Mouse (Mus musculus) CH12.LX (cell line): ENCODE measurements around the gene Rnf126. TPM values are rescaled to one million over a fixed set of nuclear protein-coding genes. Genes with fewer than 3 reads are reported as not detected.

Experiments used
- DNase-seq: peaks from one replicate; pipeline ENCODE4 v3.0.0-alpha.2; 2013; ENCODE audit errors: extremely low read depth
- H3K27ac ChIP-seq: 2 replicates; pipeline ENCODE4 v1.5.1; 2012; ENCODE audit warnings: low read depth, mild to moderate bottlenecking, control low read depth, moderate library complexity; ENCODE audit not compliant: insufficient read depth
- H3K27me3 ChIP-seq: replicated peaks from 2 replicates; pipeline ENCODE3; 2012; ENCODE audit warnings: inconsistent platforms
- H3K36me3 ChIP-seq, 2 experiments: replicated peaks in 1 of 2; 2 replicates each; pipeline versions ENCODE3 to v1.6.1; 2012; ENCODE audit warnings: inconsistent platforms in 1 of 2, low read length in 1 of 2, mild to moderate bottlenecking in 1 of 2, mixed read lengths in 1 of 2, moderate library complexity in 1 of 2; ENCODE audit not compliant: control insufficient read depth in 1 of 2, insufficient read depth in 1 of 2
- H3K4me1 ChIP-seq, 2 experiments: 2 replicates each; pipeline ENCODE4 v1.6.1; 2012; ENCODE audit warnings: inconsistent platforms in 1 of 2, moderate library complexity in 1 of 2; ENCODE audit not compliant: insufficient read depth in 2 of 2, control insufficient read depth in 1 of 2
- H3K4me2 ChIP-seq: 2 replicates; pipeline ENCODE4 v1.6.1; 2012; ENCODE audit warnings: low read depth, mild to moderate bottlenecking, control low read depth; ENCODE audit not compliant: poor library complexity, insufficient read depth, severe bottlenecking
- H3K4me3 ChIP-seq, 3 experiments: fragments of 150-350 bp in 1 of 3; sonication (generic) in 1 of 3; replicated peaks in 1 of 3; 2 replicates each; pipeline versions ENCODE3 to v1.5.1; 2011 to 2012; ENCODE audit warnings: low read depth in 2 of 3, low read length in 2 of 3, mild to moderate bottlenecking in 2 of 3, moderate library complexity in 2 of 3, control low read depth in 1 of 3, improper control_type of control experiment in 1 of 3, inconsistent platforms in 1 of 3, mixed read lengths in 1 of 3; ENCODE audit not compliant: poor library complexity in 1 of 3
- H3K79me2 ChIP-seq: replicated peaks from 2 replicates; pipeline ENCODE4 v1.6.1; 2012; ENCODE audit warnings: mild to moderate bottlenecking, moderate library complexity; ENCODE audit not compliant: control insufficient read depth, poor library complexity, insufficient read depth, severe bottlenecking; ENCODE audit errors: extremely low read depth
- H3K9ac ChIP-seq: 2 replicates; pipeline ENCODE4 v1.6.1; 2012; ENCODE audit warnings: low read depth, mild to moderate bottlenecking, control low read depth, moderate library complexity; ENCODE audit not compliant: insufficient read depth
- H3K9me3 ChIP-seq: replicated peaks from 2 replicates; pipeline ENCODE3; 2012; ENCODE audit warnings: low read length, inconsistent platforms, mixed read lengths
- CHD2 ChIP-seq: IDR thresholded peaks from 2 replicates; pipeline ENCODE4 v1.6.1; 2011; ENCODE audit warnings: low read length, improper control_type of control experiment
- GABPA ChIP-seq: IDR thresholded peaks from 2 replicates; pipeline ENCODE4 v1.6.1; 2012; ENCODE audit warnings: low read depth, low read length, improper control_type of control experiment, inconsistent platforms; ENCODE audit not compliant: insufficient replicate concordance
- HCFC1 ChIP-seq: IDR thresholded peaks from 2 replicates; pipeline ENCODE4 v1.6.1; 2012; ENCODE audit warnings: low read depth, mild to moderate bottlenecking, inconsistent platforms, low read length, improper control_type of control experiment
- IRF4 ChIP-seq: IDR thresholded peaks from 2 replicates; pipeline ENCODE4 v1.6.1; 2014; ENCODE audit warnings: low read depth, mild to moderate bottlenecking, inconsistent platforms, low read length, improper control_type of control experiment
- JUN ChIP-seq: IDR thresholded peaks from 2 replicates; pipeline ENCODE4 v1.6.1; 2011; ENCODE audit warnings: low read depth, mild to moderate bottlenecking, low read length, improper control_type of control experiment, moderate library complexity; ENCODE audit not compliant: insufficient read depth
- MAZ ChIP-seq: IDR thresholded peaks from 2 replicates; pipeline ENCODE4 v1.6.1; 2012; ENCODE audit warnings: low read depth, mild to moderate bottlenecking, inconsistent platforms, low read length, improper control_type of control experiment, moderate library complexity
- MEF2A ChIP-seq: IDR thresholded peaks from 2 replicates; pipeline ENCODE4 v1.6.1; 2014; ENCODE audit warnings: low read depth, mild to moderate bottlenecking, inconsistent platforms, low read length, improper control_type of control experiment, borderline replicate concordance
- MXI1 ChIP-seq: IDR thresholded peaks from 2 replicates; pipeline ENCODE4 v1.6.1; 2011; ENCODE audit warnings: mild to moderate bottlenecking, low read depth, low read length, improper control_type of control experiment
- NRF1 ChIP-seq: IDR thresholded peaks from 2 replicates; pipeline ENCODE4 v1.6.1; 2014; ENCODE audit warnings: low read depth, mild to moderate bottlenecking, inconsistent platforms, low read length, improper control_type of control experiment, moderate library complexity
- PAX5 ChIP-seq: IDR thresholded peaks from 2 replicates; pipeline ENCODE4 v1.6.1; 2012; ENCODE audit warnings: low read length, inconsistent platforms, mixed read lengths
- POLR2AphosphoS2 ChIP-seq: IDR thresholded peaks from 2 replicates; pipeline ENCODE4 v1.6.1; 2011; ENCODE audit warnings: low read depth, low read length, improper control_type of control experiment
- RAD21 ChIP-seq: IDR thresholded peaks from 2 replicates; pipeline ENCODE4 v1.6.1; 2011; ENCODE audit warnings: low read depth, mild to moderate bottlenecking, low read length, improper control_type of control experiment, moderate library complexity
- RCOR1 ChIP-seq: conservative IDR thresholded peaks from 2 replicates; pipeline ENCODE4 v1.6.1; 2012; ENCODE audit warnings: low read depth, mild to moderate bottlenecking, inconsistent platforms, low read length, improper control_type of control experiment
- SMC3 ChIP-seq: IDR thresholded peaks from 2 replicates; pipeline ENCODE4 v1.6.1; 2011; ENCODE audit warnings: low read depth, low read length, improper control_type of control experiment
- UBTF ChIP-seq: IDR thresholded peaks from 2 replicates; pipeline ENCODE4 v1.6.1; 2012; ENCODE audit warnings: low read depth, mild to moderate bottlenecking, inconsistent platforms, low read length, improper control_type of control experiment, moderate library complexity
- USF1 ChIP-seq: IDR thresholded peaks from 2 replicates; pipeline ENCODE4 v1.6.1; 2014; ENCODE audit warnings: low read depth, mild to moderate bottlenecking, inconsistent platforms, low read length, improper control_type of control experiment
- USF2 ChIP-seq: conservative IDR thresholded peaks from 2 replicates; pipeline ENCODE4 v1.6.1; 2011; ENCODE audit warnings: low read depth, low read length, improper control_type of control experiment
- ZC3H11A ChIP-seq: IDR thresholded peaks from 2 replicates; pipeline ENCODE4 v1.6.1; 2012; ENCODE audit warnings: low read depth, mild to moderate bottlenecking, inconsistent platforms, low read length, improper control_type of control experiment
- ZKSCAN1 ChIP-seq: IDR thresholded peaks from 2 replicates; pipeline ENCODE4 v1.6.1; 2012; ENCODE audit warnings: low read depth, inconsistent platforms, low read length, improper control_type of control experiment, borderline replicate concordance
- dilution Hi-C: fragments of 300-500 bp; cut with MboI; formaldehyde crosslinking; loops from 2 replicates; pipeline ENCODE4 v1.14.3; 2020; ENCODE audit warnings: low sequenced_read_pairs; ENCODE audit not compliant: extremely low pct_unique_long_range_greater_than_20kb, extremely low pct_ligation_motif_present
- in situ Hi-C: fragments of 300-500 bp; cut with MboI; formaldehyde crosslinking; loops from 3 replicates; pipeline ENCODE4 v1.14.3; 2019; ENCODE audit warnings: low sequenced_read_pairs, low pct_ligation_motif_present, low pct_unique_long_range_greater_than_20kb, mixed read lengths
- polyA plus RNA-seq: library from polyadenylated mRNA; unstranded; fragments of >175 nt; gene quantifications from 2 replicates; pipeline ENCODE4 v1.2.1, GENCODE M21; 2012; ENCODE audit warnings: low read depth; ENCODE audit not compliant: insufficient read length
- total RNA-seq, 2 experiments: library from RNA; depleted of rRNA; stranded (reverse); fragments of 300-350 nt in 1 of 2; fragments of >200 nt in 1 of 2; gene quantifications; 2 replicates each; pipeline ENCODE4 v1.2.3; 2012 to 2014

Rnf126 gene
- total and polyA plus RNA-seq, 3 experiments = 32.4 to 112 (median 67.9) TPM

DNA sequence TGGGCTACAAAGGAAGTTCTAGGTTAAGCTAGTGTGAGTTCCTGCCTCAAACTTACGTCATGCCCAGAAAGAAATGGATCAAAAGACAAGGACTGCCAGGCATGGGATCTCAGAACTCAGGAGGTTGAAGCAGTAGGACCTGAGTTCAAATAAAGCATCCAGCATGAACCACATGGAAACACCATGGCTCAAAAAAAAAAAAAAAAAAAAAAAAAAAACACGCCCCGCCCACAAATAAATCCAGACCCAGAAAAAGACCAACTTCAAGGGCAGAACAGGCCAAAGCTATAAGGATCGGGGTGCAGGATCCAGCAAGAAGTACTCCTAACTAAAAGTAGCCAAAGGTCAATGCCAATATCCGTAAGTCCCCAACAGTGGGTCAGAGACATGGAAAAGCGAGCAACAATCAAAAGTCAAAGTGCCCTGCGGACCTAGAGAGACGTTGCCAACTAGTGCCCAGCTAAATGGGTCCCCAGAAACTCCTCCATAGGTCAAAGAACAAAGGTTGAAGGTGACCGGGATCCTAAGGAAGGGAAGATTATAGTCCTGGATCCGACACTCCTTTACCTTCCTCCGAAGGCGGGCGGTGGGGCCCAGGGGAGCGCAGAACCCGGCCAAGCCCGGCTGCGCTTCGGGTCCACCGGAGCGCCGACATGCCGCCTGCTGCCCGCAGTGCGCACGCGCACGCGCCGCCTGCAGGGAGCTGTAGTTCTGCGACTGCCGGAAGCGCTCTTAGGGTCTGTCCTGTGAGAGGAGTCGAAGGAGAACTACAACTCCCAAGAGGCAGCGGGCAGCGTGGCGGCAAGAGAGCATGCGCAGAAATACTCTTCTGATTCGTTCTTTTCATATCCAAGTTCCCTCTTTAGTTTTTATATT, 20.6 kb downstream of the Rnf126 start, which contains the start of gene Polrmt (continued):
- TF ChIP-seq MXI1 (peak; percentile 85), JUN (no peak), ZC3H11A (no peak), NRF1 (peak; percentile 99), IRF4 (no peak), ZKSCAN1 (no peak), RCOR1 (no peak), CHD2 (no peak), SMC3 (no peak)

DNA sequence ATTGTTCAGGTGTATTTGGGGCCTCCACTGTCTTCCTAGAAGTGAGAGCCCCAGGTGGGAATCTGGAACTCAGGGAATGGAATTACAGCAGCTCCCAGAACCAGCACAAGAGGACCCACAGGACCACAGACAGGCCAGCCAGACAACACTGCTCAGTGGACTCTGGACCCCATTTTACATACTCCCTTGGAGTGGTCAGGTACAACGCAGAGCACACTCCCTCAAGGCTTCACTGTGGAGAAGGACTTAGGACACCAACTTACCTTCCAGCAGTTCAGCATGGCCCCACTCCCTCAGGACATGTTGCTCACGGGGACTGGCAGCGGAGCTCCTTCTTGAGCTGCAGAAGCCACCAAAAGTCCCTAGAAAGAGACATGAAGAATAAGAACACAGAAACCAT, 21.3 kb downstream of the Rnf126 start:
- peak overlapping the region; percentile 91 for H3K4me2 ChIP-seq
- peaks cover 40 to 47% of the 10 kb centered on the region in 2 experiments for H3K36me3 ChIP-seq
- no peak overlapping the region for H3K27ac ChIP-seq
- peak overlapping the region; percentile 69 to 92 (median 69) for H3K4me3 ChIP-seq
- peak overlapping the region; percentile 74 for H3K9ac ChIP-seq
- DNase-seq = no peak
- no peaks in the 10 kb centered on the region for H3K27me3 ChIP-seq
- no peak for TF ChIP-seq IRF4
- TF ChIP-seq UBTF = no peak
- no peak for TF ChIP-seq RAD21
- TF ChIP-seq GABPA = no peak
- TF ChIP-seq PAX5 = no peak
- no peak for TF ChIP-seq POLR2AphosphoS2
- in situ Hi-C loops = no loop called here
- H3K79me2 ChIP-seq = peaks cover 8% of the 10 kb centered on the region
- dilution Hi-C loops = no loop called here
- H3K9me3 ChIP-seq = no peaks in the 10 kb centered on the region
- peaks cover 8 to 34% of the 10 kb centered on the region in 2 experiments for H3K4me1 ChIP-seq

GRCm38 (mm10) chr10:79743650-79744365, 22.9 kb downstream of the Rnf126 start:
- H3K4me1 ChIP-seq = peaks cover 8 to 28% of the 10 kb centered on the region in 2 experiments
- no peak overlapping the region for H3K27ac ChIP-seq
- dilution Hi-C loops = no loop called here
- no peak overlapping the region for H3K4me3 ChIP-seq
- in situ Hi-C loops = no loop called here
- TF ChIP-seq HCFC1 (no peak), MAZ (no peak), RAD21 (no peak), ZC3H11A (no peak), USF2 (no peak), USF1 (no peak), SMC3 (no peak), MEF2A (no peak)
- H3K36me3 ChIP-seq = peaks cover 56 to 63% of the 10 kb centered on the region in 2 experiments
- no peak for DNase-seq
- H3K27me3 ChIP-seq = no peaks in the 10 kb centered on the region
- H3K9ac ChIP-seq = no peak overlapping the region
- no peak overlapping the region for H3K4me2 ChIP-seq
- peaks cover 8% of the 10 kb centered on the region for H3K79me2 ChIP-seq
- no peaks in the 10 kb centered on the region for H3K9me3 ChIP-seq
